Mouse (Mus musculus) embryo, embryonic 10.5 days (tissue): ENCODE results near the gene Siah2.
A peak's percentile ranks its signal among the peaks of the same experiment; 100 is the strongest.

Experiments used
- DNase-seq: peaks from one replicate; pipeline ENCODE4 v3.0.0-alpha.2; 2015; ENCODE audit warnings: low spot score

Siah2 gene

GRCm38 (mm10) chr3:58695044-58695443 is 2.8 kb upstream of the Siah2 start:
- no peak for DNase-seq

GRCm38 (mm10) chr3:58693331-58693730 is 1.1 kb upstream of the Siah2 start:
- DNase-seq = no peak

GRCm38 (mm10) chr3:58691374-58691939 is 743 bp downstream of the Siah2 start:
- peak; percentile 59 for DNase-seq

- DNase-seq = peak; percentile 74
Measured at GRCm38 (mm10) chr3:58690619-58691373, 1.4 kb downstream of the Siah2 start.

- no peak for DNase-seq
Measured at GRCm38 (mm10) chr3:58689721-58690120, 2.5 kb downstream of the Siah2 start.

- DNase-seq = no peak
Measured at GRCm38 (mm10) chr3:58689105-58689504, 3.1 kb downstream of the Siah2 start.

GRCm38 (mm10) chr3:58688551-58688950 is 3.6 kb downstream of the Siah2 start:
- DNase-seq = no peak

- DNase-seq = no peak
Measured at GRCm38 (mm10) chr3:58686922-58687284, 5.3 kb downstream of the Siah2 start.

GRCm38 (mm10) chr3:58686206-58686921 is 5.8 kb downstream of the Siah2 start:
- no peak for DNase-seq

- DNase-seq = no peak
Measured at GRCm38 (mm10) chr3:58685396-58685795, 6.8 kb downstream of the Siah2 start.

GRCm38 (mm10) chr3:58683346-58683745 is 8.9 kb downstream of the Siah2 start:
- DNase-seq = no peak

- no peak for DNase-seq
Measured at GRCm38 (mm10) chr3:58682336-58682735, 9.9 kb downstream of the Siah2 start.

- no peak for DNase-seq
Measured at GRCm38 (mm10) chr3:58681831-58682230, 10.4 kb downstream of the Siah2 start.

GRCm38 (mm10) chr3:58680943-58681637 is 11.1 kb downstream of the Siah2 start:
- DNase-seq = no peak

GRCm38 (mm10) chr3:58679996-58680395 is 12.2 kb downstream of the Siah2 start:
- DNase-seq = no peak

- no peak for DNase-seq
Measured at GRCm38 (mm10) chr3:58678905-58679304, 13.3 kb downstream of the Siah2 start.

GRCm38 (mm10) chr3:58678384-58678783 is 13.8 kb downstream of the Siah2 start:
- DNase-seq = no peak

GRCm38 (mm10) chr3:58677615-58678014 is 14.6 kb downstream of the Siah2 start:
- DNase-seq = no peak

- no peak for DNase-seq
Measured at GRCm38 (mm10) chr3:58673295-58673694, 18.9 kb downstream of the Siah2 start.

- no peak for DNase-seq
Measured at GRCm38 (mm10) chr3:58672481-58673183, 19.6 kb downstream of the Siah2 start.

- DNase-seq = no peak
Measured at GRCm38 (mm10) chr3:58671616-58672250, 20.5 kb downstream of the Siah2 start.
